Comparison of ENCODE assay signal across 21 mouse cellular contexts in the genomic region with DNA sequence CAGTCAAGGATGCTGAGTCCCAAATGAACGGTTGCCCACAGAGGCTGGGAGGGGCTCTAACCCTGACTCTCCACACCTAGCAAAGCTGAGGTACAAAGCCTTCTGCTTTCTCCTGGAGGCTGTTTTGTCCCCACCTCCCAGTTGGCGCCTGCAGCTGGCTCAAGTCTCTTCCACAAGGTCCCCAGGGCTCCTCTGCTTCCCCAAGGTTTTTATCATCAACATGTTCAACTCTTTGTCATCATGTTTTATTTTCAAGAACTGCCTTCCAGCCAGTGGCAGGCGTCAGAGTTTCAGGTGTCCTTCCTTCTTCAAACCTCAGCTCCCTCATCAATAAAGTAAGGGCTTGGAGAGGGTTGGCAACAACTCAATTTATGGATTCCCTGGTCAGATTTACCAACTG.
"Had no signal": no experiment of that assay in that cellular context is flagged by ENCODE, and none has a peak within 500 bp of the region (broad histone marks: within the 10 kb centered on the region; RNA-seq: fewer than 3 reads in every experiment).

No protein-coding gene starts in this region.

- H3K9me3 ChIP-seq: heart, embryonic 13.5 days; heart, embryonic 15.5 days; intestine, embryonic 15.5 days; kidney, embryonic 15.5 days; limb, embryonic 13.5 days; limb, embryonic 15.5 days; liver, embryonic 12.5 days had no signal

- H3K9ac ChIP-seq: limb, embryonic 15.5 days; liver, embryonic 12.5 days; liver, embryonic 14.5 days had no signal

- ATAC-seq: liver, embryonic 12.5 days had no signal

- H3K27ac ChIP-seq: heart, embryonic 13.5 days; heart, embryonic 15.5 days; intestine, embryonic 15.5 days; kidney, postnatal 0 days; limb, embryonic 13.5 days; limb, embryonic 15.5 days; liver, embryonic 12.5 days; liver, embryonic 14.5 days had no signal

- DNase-seq: gastrocnemius, postnatal 14 days; gastrocnemius, postnatal 36 days; heart, postnatal 14 days; heart, postnatal 36 days; kidney, adult 11 months; kidney, adult 2 months; kidney, adult 9 months; kidney, postnatal 14 days; kidney, postnatal 36 days; layer of hippocampus, adult 9-11 months; layer of hippocampus, postnatal 36 days; left cerebral cortex, postnatal 4 days had no signal

- H3K36me3 ChIP-seq: heart, embryonic 13.5 days; heart, embryonic 15.5 days; intestine, embryonic 15.5 days; kidney, embryonic 15.5 days; limb, embryonic 13.5 days; limb, embryonic 15.5 days; liver, embryonic 12.5 days had no signal
